Mouse (Mus musculus) C2C12 (cell line): ENCODE measurements around the gene Ptprn2. TPM values are rescaled to one million over a fixed set of nuclear protein-coding genes. Genes with fewer than 3 reads are reported as not detected.

Experiments
- H3K27me3 ChIP-seq: one replicate; pipeline ENCODE4 v1.6.1; 2011; ENCODE audit not compliant: control insufficient read depth, insufficient read depth, insufficient read length
- H3K36me3 ChIP-seq: one replicate; pipeline ENCODE4 v1.6.1; 2011; ENCODE audit not compliant: control insufficient read depth, insufficient read depth
- H3K4me3 ChIP-seq: one replicate; pipeline ENCODE4 v1.5.1; 2011; ENCODE audit warnings: mild to moderate bottlenecking, control low read depth; ENCODE audit not compliant: poor library complexity, insufficient read depth, severe bottlenecking
- H3K79me2 ChIP-seq: one replicate; pipeline ENCODE4 v1.6.1; 2011; ENCODE audit not compliant: control insufficient read depth, insufficient read depth
- H3K79me3 ChIP-seq: one replicate; pipeline ENCODE4 v1.6.1; 2011; ENCODE audit warnings: low read depth, control low read depth
- H3ac ChIP-seq: one replicate; pipeline ENCODE3; 2011; ENCODE audit warnings: low read depth; ENCODE audit not compliant: control insufficient read depth, insufficient read length
- CEBPB ChIP-seq: IDR thresholded peaks from one replicate; pipeline ENCODE4 v1.6.1; 2011; ENCODE audit warnings: low read depth, mild to moderate bottlenecking, control low read depth, moderate library complexity
- CTCF ChIP-seq: IDR thresholded peaks from one replicate; pipeline ENCODE4 v1.5.1; 2011; ENCODE audit not compliant: control insufficient read depth, insufficient read depth, insufficient read length
- FOSL1 ChIP-seq: IDR thresholded peaks from one replicate; pipeline ENCODE4 v1.8.0; 2011; ENCODE audit warnings: mild to moderate bottlenecking, low read length; ENCODE audit not compliant: poor library complexity, insufficient read depth, severe bottlenecking
- MAX ChIP-seq: IDR thresholded peaks from one replicate; pipeline ENCODE4 v1.6.1; 2011; ENCODE audit warnings: mild to moderate bottlenecking, control low read depth
- MYOD1 ChIP-seq: IDR thresholded peaks from one replicate; pipeline ENCODE4 v1.6.1; 2011; ENCODE audit warnings: low read depth; ENCODE audit not compliant: control insufficient read depth, insufficient read length
- MYOG ChIP-seq: IDR thresholded peaks from one replicate; pipeline ENCODE4 v1.6.1; 2011; ENCODE audit not compliant: control insufficient read depth, insufficient read length; ENCODE audit errors: extremely low read depth
- USF1 ChIP-seq: IDR thresholded peaks from one replicate; pipeline ENCODE4 v1.6.1; 2011; ENCODE audit warnings: low read depth, mild to moderate bottlenecking, control low read depth, moderate library complexity
- polyA plus RNA-seq: library from polyadenylated mRNA; unstranded; fragments of >200 nt; fragmentation: generic; extraction: Trizol; gene quantifications from one replicate; pipeline ENCODE4 v1.2.1, GENCODE M21; 2012; ENCODE audit warnings: missing spikeins

Ptprn2 gene
- polyA plus RNA-seq, 1 experiment: 0.41 TPM

DNA sequence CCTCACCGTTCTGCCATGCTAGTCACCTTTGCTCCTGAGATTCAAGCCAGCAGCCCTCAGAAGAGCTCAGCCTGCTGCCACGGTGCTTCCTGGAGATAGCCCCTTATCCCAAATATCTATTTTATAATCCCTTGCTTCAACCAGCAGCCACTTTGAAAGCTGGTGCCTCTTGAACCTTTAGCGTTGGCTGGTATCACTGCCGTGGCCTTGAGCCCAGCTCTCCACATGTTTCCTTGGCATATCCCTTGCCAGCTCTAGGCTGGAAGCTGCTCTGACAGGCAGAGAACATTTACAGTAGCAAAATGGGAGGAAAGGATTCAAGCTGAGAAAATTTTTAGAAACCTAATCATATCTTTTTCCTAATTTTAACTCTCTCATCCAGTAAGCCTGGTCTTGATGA is 539.4 kb downstream of the Ptprn2 start:
- no peaks in the 10 kb centered on the region for H3K79me2 ChIP-seq
- H3K36me3 ChIP-seq: no peaks in the 10 kb centered on the region
- no peaks in the 10 kb centered on the region for H3K79me3 ChIP-seq
- TF ChIP-seq MYOG: no peak
- TF ChIP-seq MAX: no peak
- no peak for TF ChIP-seq CEBPB
- TF ChIP-seq USF1: no peak
- TF ChIP-seq CTCF: no peak
- no peak for TF ChIP-seq FOSL1
- TF ChIP-seq MYOD1: no peak
- H3K4me3 ChIP-seq: no peak overlapping the region
- no peak overlapping the region for H3ac ChIP-seq
- peaks cover 16% of the 10 kb centered on the region for H3K27me3 ChIP-seq

DNA sequence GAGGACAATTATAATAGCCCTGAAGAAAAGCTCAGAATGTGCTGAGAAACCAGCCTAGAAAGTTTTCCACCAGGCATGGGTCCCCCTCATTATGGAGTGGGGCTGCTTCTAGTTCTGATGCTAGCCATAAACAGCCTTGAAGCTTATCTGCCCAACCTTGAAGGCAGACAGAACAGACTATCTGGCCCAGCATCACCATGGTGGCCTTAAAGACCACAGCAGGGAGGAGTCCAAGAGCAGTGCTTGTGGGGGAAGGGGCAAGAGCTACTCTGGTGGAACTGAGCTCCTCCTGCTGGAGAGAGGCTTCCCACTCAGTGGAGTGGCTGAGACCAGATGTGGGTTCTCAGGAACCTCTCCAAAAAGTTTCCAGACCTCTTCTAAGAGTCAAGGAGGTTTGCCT is 540.2 kb downstream of the Ptprn2 start:
- H3K4me3 ChIP-seq: no peak overlapping the region
- no peaks in the 10 kb centered on the region for H3K79me2 ChIP-seq

DNA sequence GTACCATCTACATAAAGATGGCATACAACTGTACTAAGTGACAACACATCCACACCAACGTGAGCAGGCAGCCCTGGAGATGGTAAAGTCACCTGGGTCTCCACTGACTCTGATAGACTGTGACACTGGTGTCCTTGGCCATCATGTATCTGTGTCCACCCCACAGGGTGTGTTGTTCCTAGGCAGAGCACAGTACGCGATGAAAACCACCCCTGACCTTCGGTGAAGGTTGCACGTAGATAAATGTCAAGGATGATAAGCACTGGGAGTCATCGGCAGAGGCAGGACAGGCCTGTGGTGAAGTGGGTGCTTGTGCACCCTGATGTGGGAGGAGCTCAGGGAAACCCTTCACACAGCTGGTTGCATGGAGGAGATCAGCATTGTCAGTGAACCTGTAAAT is 541.8 kb downstream of the Ptprn2 start:
- H3K27me3 ChIP-seq: peaks cover 16% of the 10 kb centered on the region
- H3K79me3 ChIP-seq: no peaks in the 10 kb centered on the region
- H3K36me3 ChIP-seq: no peaks in the 10 kb centered on the region
- no peak overlapping the region for H3ac ChIP-seq
- H3K79me2 ChIP-seq: no peaks in the 10 kb centered on the region
- TF ChIP-seq MAX: no peak
- TF ChIP-seq USF1: no peak
- no peak for TF ChIP-seq MYOD1
- no peak for TF ChIP-seq CEBPB
- TF ChIP-seq FOSL1: no peak
- no peak overlapping the region for H3K4me3 ChIP-seq

More for the DNA sequence above, 540.2 kb downstream of the Ptprn2 start:
- H3ac ChIP-seq: no peak overlapping the region
- TF ChIP-seq USF1: no peak
- no peak for TF ChIP-seq FOSL1
- TF ChIP-seq MYOD1: no peak
- TF ChIP-seq CEBPB: no peak
- no peak for TF ChIP-seq CTCF
- no peak for TF ChIP-seq MYOG
- no peak for TF ChIP-seq MAX
- H3K79me3 ChIP-seq: no peaks in the 10 kb centered on the region
- H3K36me3 ChIP-seq: no peaks in the 10 kb centered on the region
- H3K27me3 ChIP-seq: peaks cover 16% of the 10 kb centered on the region

DNA sequence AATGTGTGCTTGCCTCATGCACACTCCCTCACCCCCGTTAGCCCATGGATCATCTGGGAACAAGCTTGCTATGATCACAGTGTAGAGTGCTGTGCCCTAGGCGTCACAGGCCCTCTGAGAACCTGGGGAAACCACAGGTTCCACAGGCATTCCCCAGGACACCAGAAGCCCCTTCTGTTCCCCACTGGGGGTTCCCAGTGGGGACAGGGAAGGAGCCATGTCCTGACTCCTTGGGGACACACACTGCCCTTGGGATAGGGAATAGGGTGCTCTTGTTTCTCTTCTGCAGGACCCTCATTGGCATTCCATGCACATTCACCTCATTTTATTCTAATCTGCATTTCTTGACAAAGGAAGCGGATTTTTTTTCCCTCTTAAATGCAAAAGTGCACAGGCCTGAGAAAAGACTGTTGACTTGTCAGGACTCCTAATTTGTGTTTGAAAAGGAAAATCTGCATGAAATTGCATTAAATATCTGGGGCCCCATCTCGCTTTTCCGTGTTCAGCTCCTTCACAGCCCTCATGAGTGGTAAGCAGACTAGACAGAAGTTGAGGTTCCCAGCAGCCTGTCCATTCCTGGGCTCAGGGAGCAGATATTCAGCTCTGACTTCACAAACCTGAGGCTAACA is 542.9 kb downstream of the Ptprn2 start:
- TF ChIP-seq FOSL1 (no peak), CEBPB (no peak), MYOD1 (no peak), USF1 (no peak), MAX (no peak)

DNA sequence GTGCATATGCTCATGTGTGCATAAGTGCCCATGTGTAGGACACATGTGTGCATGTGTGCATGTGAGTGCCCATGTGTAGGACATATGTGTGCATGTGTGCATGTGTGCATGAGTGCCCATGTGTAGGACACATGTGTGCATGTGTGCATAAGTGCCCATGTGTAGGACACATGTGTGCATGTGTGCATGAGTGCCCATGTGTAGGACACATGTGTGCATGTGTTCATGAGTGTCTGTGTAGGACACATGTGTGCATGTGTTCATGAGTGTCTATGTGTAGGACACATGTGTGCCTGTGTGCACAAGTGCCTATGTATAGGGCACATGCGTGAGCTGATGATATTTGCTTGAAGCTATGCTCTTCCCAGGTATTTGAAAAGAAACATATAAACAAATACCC is 547.7 kb downstream of the Ptprn2 start:
- Histone ChIP-seq H3K4me3 (no peak overlapping the region), H3K79me2 (no peaks in the 10 kb centered on the region), H3K79me3 (no peaks in the 10 kb centered on the region), H3K36me3 (no peaks in the 10 kb centered on the region), H3K27me3 (peaks cover 4% of the 10 kb centered on the region), H3ac (no peak overlapping the region)
- TF ChIP-seq CTCF (no peak), CEBPB (no peak), MAX (no peak), FOSL1 (no peak), USF1 (no peak), MYOG (no peak), MYOD1 (no peak)

More for the DNA sequence above, 542.9 kb downstream of the Ptprn2 start:
- Histone ChIP-seq H3K79me3 (no peaks in the 10 kb centered on the region), H3K36me3 (no peaks in the 10 kb centered on the region), H3K27me3 (peaks cover 16% of the 10 kb centered on the region), H3K4me3 (no peak overlapping the region), H3K79me2 (no peaks in the 10 kb centered on the region), H3ac (no peak overlapping the region)

DNA sequence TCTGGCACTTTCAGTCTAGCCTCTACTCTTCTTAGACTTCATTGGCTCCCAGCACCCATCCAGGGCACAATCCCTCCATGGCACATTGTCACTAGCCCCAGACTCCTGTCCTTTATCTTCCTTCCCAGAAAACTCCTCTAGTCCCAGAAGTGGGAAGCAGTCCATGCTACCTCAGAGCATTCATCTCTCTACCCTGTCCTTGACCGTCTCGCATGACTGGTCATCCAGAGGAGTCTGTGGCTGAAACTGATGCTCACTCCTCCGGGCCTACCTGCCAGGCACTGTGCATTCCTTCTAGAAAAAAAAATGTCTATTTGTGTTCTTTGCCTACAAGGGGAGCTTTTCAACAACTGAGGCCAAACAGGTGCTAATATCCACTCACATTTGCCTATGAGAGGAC is 549.0 kb downstream of the Ptprn2 start:
- TF ChIP-seq CEBPB (no peak), MYOG (no peak), MAX (no peak), MYOD1 (no peak), FOSL1 (no peak), USF1 (no peak), CTCF (no peak)

More for the DNA sequence above, 549.0 kb downstream of the Ptprn2 start:
- H3ac ChIP-seq: no peak overlapping the region
- no peak overlapping the region for H3K4me3 ChIP-seq
- no peaks in the 10 kb centered on the region for H3K36me3 ChIP-seq
- no peaks in the 10 kb centered on the region for H3K79me3 ChIP-seq
- no peaks in the 10 kb centered on the region for H3K79me2 ChIP-seq
- peaks cover 3% of the 10 kb centered on the region for H3K27me3 ChIP-seq
